ENCODE assay signal across 14 mouse cellular contexts in genomic region chr12:54098136-54098535, GRCm38 (mm10).
"Had no signal": no experiment of that assay in that cellular context is flagged by ENCODE, and none has a peak within 500 bp of the region (broad histone marks: within the 10 kb centered on the region; RNA-seq: fewer than 3 reads in every experiment).

No protein-coding gene starts in this region.

- H3K27me3 ChIP-seq: heart, embryonic 12.5 days; hindbrain, embryonic 12.5 days; hindbrain, embryonic 13.5 days; hindbrain, embryonic 15.5 days; intestine, embryonic 15.5 days had no signal

- H3K9me3 ChIP-seq: heart, embryonic 12.5 days; heart, embryonic 13.5 days; heart, embryonic 15.5 days; hindbrain, embryonic 10.5 days; hindbrain, embryonic 12.5 days; hindbrain, embryonic 13.5 days; hindbrain, embryonic 15.5 days; intestine, embryonic 15.5 days; kidney, embryonic 15.5 days had no signal

- H3K27ac ChIP-seq: heart, embryonic 13.5 days; heart, embryonic 15.5 days; hindbrain, embryonic 10.5 days; hindbrain, embryonic 12.5 days; hindbrain, embryonic 13.5 days; hindbrain, embryonic 14.5 days; hindbrain, embryonic 15.5 days; hindbrain, postnatal 0 days; intestine, embryonic 15.5 days; kidney, embryonic 15.5 days; kidney, postnatal 0 days; layer of hippocampus, adult 2 months; left cerebral cortex, adult 2 months had no signal

- H3K9ac ChIP-seq: heart, embryonic 12.5 days; heart, embryonic 13.5 days; heart, embryonic 15.5 days; hindbrain, embryonic 12.5 days; hindbrain, embryonic 13.5 days; hindbrain, embryonic 14.5 days; hindbrain, embryonic 15.5 days; intestine, embryonic 15.5 days; kidney, embryonic 15.5 days had no signal

- H3K4me3 ChIP-seq: heart, embryonic 12.5 days; heart, embryonic 13.5 days; heart, embryonic 15.5 days; hindbrain, embryonic 10.5 days; hindbrain, embryonic 12.5 days; hindbrain, embryonic 13.5 days; hindbrain, embryonic 15.5 days; intestine, embryonic 15.5 days; kidney, embryonic 15.5 days; layer of hippocampus, adult 2 months; left cerebral cortex, adult 2 months had no signal

- H3K36me3 ChIP-seq: heart, embryonic 12.5 days; heart, embryonic 13.5 days; heart, embryonic 15.5 days; hindbrain, embryonic 10.5 days; hindbrain, embryonic 12.5 days; hindbrain, embryonic 13.5 days; hindbrain, embryonic 15.5 days; intestine, embryonic 15.5 days; kidney, embryonic 15.5 days had no signal

- H3K4me2 ChIP-seq: heart, embryonic 12.5 days; heart, embryonic 13.5 days; heart, embryonic 15.5 days; hindbrain, embryonic 12.5 days; hindbrain, embryonic 13.5 days; hindbrain, embryonic 14.5 days; hindbrain, embryonic 15.5 days; intestine, embryonic 15.5 days; kidney, embryonic 15.5 days had no signal

- H3K4me1 ChIP-seq: heart, embryonic 12.5 days; heart, embryonic 13.5 days; heart, embryonic 15.5 days; hindbrain, embryonic 15.5 days had no signal
